Mouse (Mus musculus) ES-CJ7 (cell line): Measurements from ENCODE around the gene Nfe2l3.
"Not testable (repeated sequence)": the region's sequence is repeated elsewhere in the genome, so short reads cannot be mapped to it uniquely, and the experiment has no call there.

Experiments used
- DNase-seq: peaks from one replicate; pipeline ENCODE4 v3.0.0; 2011; ENCODE audit warnings: low read depth, low spot score

Nfe2l3 gene

DNA sequence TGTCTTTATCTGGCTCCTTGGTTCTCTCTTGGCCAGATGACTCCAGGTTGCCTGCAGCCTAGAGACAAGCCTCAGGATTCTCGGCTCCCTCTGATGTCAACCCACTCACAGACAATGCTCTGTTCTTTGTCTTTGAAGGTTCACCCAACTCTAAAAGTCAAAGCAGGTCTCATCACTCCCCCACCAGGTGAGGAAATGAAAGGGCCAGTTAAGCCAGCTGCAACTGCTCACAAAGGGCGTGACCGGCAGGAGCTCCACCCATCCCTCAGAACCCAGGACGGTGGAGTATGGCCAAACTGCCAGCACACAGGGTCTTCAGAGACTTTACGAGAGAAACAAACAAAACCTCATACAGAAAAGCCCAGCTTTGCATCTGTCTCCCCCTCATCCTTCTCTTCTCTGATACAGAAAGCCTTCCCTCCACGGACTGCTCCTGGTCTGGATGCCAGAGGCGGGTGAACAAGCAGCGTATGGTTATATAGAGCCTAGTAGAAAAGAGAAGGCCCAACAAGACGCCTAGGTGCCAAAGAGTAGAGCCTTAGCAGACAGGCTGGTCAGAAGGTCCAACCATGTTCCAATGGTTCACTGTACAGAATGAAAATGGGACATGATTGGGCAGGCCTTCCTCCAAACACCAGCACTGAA, 9.8 kb downstream of the Nfe2l3 start:
- DNase-seq: peak; percentile 93

DNA sequence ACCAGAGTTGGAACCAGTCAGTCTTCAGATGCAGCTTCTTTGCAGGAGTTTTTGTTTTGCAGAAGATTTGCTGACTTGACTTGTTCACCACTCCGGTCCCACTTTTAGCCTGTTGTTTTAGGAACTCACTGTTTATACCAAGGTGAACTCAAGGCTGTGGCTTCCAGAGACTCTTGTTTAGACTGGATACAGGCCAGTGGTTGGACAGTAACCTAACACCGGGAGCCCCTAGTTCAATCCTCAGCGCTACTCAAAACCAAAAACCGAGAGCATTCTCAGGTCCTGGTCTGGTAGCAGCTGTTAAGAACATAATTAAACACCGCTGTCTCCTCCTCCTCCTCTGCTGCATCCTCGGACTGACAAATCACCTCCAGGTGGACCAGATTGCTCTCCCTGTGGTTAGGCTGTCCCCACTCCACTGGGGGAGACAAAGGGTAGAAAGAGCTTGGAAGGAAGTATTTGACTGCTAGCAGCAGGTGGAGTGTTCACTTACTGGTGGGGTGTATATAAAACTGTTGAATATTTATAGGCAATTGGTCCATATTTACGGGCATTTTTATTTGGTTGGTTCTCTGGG, 20.5 kb downstream of the Nfe2l3 start:
- DNase-seq: no peak

DNA sequence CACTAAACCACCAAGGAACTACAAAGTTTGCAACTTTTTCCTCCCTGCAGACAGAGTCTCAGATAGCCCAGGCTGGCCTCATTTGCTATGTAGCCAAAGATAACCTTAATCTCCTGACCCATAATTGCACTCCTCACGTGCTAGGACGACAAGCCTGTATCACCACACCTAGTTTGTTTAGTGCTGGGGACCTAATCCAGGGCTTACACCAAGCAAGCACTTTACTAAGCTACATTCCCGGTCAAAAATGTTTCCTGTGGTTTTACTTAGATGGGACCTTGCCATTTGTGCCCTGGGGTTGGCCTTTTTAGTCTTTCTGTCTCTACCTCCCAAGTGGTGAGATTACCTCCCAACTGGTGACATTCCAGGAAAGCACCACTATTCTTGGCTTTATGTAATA, 22.5 kb downstream of the Nfe2l3 start:
- DNase-seq: no peak

DNA sequence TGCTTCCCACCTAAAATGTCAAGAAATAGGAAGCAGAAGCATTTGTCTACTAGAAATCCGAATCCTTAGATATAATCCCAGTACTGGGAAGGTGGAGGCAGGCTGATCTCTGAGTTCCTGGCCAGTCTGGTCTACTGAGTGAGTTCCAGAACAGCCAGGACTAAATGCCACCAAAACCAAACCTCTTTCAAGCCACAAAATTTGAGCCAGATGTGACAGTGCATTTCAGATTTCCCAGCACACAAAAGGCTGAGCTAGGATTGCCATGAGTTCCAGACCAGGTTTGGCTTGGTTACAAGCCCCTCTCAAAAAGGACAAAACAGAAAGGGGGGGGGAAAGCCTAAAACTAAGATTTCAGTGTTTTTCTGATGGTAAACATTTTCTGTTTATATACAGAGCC, 23.7 kb downstream of the Nfe2l3 start:
- no peak for DNase-seq

DNA sequence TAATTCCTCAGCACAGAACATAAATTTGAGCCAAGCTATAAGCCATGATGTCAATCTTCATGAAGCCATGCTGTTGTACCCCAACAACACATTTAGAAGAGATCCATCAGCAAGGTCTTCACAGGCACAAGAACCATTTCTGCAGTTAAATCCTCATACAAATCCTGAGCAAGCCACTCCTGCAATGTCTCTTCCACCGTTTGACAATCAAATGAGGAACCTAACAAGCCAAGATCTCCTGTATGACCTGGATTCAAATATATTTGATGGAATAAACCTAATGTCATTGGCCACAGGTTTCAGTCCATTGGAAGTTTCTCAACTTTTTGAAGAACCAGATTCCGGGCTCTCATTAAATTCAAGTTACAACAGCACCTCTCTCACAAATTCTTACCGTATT, 24.8 kb downstream of the Nfe2l3 start:
- DNase-seq: no peak

DNA sequence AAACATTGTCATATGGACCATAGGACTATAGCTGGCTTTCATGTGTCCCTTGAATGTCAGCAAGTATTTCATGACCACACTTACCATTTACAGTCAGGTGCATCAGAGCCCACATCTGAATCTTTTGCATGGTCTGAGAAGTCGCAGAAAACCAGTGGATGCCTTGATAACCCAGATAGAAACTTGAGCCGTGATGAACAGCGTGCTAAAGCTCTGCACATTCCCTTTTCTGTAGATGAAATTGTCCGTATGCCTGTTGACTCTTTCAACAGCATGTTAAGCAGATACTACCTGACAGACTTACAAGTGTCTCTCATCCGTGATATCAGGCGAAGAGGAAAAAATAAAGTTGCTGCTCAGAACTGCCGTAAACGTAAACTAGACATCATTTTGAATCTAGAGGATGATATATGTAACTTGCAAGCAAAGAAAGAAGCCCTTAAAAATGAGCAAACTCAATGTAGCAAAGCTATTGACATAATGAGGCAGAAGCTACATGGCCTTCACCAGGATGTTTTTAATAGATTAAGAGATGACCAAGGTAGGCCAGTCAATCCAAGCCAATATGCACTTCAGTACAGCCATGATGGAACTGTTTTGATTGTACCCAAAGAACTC, 25.4 kb downstream of the Nfe2l3 start:
- DNase-seq: no peak

DNA sequence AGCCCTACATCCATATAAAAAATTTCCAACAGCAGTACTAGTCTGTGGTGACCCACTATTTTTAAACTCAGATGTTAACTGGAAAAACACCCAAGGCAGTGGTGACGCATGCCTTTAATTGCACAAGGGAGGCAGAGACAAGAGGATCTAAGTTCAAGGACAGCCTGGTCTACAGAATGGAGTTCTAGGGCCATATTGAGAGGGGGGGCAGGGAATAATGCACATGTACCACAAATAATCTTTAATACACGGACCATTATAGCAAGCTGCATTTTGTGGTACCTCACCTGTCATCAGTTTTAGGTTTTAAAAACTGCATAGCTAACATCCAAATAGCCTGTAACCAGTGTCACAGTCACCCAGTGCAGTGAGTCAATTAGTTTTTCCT, 26.4 kb downstream of the Nfe2l3 start:
- DNase-seq: peak; percentile 57

DNA sequence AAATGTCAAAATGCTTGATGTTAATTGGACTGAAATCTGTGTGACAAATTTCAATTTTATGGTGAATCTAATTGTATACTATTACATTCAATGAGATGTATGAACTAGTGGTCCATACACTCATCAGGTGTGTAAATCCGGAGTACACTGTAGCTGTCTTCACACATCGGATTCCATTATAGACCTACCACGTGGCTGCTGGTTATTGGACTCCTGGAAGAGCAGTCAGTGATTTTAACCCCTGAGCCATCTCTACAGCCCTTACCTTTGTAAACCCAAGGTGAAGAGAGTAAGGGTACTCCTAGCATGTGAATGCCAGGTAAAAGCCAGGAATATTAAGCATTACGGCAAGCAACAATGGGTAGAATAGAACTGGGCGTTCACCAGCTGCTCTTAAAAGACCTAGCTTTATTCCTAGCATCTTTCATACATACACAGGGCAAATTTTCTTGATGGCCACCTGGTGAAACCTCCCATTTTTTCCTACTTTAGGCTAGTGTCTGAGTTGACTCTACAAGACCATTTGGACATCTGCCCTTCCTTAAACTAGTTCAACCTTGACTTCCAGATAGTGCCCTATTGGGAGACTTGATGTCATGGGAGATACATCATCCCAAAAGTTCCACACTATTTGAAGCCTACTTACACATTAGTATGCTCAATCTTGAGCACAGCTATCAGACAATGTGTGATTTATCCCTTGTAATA, 27.0 kb downstream of the Nfe2l3 start:
- peak; percentile 76 for DNase-seq

DNA sequence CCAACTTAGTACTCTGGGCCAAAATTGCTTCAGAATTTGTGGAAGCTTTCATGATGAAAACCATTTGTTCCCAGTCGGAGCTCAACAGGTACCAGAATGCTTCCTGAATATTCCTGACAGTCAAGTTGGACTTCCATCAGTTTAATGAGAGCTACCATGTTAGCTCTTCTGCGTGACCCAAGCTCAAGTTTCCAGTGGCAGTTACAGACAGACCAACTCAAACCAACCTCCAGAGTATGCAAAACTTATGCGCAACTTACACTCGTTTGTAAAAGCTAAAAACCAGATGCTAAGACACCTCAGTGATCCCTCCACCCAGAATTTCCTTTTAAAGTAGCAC, 27.5 kb downstream of the Nfe2l3 start:
- no peak for DNase-seq

DNA sequence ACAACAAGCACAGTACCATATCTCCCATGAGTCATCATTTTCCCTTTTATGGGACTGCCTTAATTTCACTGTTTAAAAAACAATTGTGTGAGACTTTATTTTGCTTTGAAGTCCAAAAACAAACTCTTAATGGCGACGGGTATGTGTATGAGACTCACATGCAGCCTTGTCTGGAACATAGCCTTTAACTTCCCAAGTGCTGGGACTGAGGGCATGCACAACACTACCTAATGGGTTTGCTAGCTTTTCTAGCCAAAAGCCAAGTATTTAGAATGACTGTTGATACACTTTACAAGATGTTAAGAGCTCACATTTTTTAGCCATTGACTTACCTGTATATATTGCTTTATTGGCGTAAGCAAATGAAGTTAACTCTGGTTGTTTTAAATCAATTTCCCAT, 27.9 kb downstream of the Nfe2l3 start:
- DNase-seq: no peak

DNA sequence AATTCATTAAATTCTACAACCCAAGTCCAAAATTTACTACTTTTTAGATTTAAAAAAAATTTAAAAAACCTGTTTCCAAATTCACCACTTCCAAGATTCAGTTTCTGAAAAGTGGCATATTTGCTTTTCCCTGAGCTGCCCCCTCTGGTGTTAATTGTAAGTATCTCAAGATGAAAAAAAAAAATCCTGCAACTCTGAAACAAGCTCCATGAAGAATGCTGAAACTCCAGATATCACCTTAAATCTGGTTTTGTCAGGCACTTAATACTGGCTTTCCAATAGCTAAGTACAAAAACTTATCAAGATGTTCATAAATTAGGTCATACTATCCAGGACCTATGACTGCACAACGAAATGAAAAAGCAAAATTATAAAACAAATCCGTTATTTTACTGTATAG, 35.2 kb downstream of the Nfe2l3 start:
- DNase-seq: peak; percentile 50

DNA sequence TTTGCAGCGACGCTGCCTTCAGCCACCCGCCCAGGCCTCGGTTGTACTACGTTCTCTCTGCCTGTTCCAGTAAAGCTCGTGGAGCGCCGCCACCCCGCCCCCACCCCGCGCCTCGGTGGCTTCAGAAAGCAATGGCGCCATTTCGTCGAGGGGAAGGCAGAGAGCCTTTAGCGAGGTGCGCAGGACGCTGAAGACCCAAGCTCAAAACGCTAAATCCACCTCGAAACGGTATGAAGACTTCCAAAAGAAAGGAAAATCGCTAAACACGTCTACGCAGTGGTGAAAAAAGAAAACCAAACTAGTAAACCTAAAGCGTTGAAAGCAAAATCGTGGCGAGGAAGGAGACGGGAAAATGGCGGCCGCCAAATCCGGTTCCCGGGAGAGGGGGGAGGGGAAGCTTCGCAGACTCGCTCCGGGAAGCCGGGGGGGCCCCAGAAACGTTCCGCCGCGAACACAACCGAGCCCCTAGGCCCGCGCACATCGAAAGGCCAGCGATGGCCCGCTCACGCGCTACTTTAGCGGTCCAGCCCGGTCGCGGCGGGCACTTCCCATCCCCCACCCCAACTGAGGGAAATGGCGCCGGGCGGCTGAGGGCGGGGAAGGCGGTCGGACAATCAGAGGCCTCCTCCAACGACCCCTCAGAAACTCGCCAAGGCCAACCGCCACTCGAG, 36.6 kb downstream of the Nfe2l3 start:
- DNase-seq: peak; percentile 76

DNA sequence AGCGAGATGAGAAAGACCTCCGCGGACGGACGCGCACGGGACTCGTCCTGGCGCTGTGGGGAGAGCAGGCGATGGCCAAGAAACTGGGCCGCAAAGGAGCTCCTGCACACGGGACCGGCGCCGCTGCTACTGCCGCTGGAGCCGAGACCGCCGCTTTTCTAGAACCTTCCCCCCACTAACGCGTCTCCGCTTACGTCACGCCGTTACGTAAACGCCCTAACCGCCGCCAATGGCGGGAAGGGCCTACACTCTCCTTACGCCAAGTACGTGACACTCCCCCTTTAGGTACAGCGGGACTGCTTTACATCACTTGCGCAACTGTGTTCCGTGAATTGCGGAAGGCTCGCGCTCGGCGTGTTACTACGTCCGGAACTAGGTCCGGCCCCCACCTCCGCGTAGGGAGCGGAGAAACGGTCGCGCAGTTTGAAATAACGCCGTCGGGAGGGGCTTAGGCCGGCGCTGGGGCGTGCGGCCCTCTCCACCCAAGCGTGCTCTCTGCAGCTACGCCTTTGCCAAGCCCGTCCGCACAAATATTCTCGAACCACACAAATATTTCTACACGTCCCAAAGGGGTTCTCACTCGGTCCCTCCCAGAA, 37.3 kb downstream of the Nfe2l3 start, which contains the start of gene Hnrnpa2b1:
Hnrnpa2b1 (minus strand) TSS at position 180 of the 596 bp plus-strand sequence.
- peak; percentile 99 for DNase-seq

DNA sequence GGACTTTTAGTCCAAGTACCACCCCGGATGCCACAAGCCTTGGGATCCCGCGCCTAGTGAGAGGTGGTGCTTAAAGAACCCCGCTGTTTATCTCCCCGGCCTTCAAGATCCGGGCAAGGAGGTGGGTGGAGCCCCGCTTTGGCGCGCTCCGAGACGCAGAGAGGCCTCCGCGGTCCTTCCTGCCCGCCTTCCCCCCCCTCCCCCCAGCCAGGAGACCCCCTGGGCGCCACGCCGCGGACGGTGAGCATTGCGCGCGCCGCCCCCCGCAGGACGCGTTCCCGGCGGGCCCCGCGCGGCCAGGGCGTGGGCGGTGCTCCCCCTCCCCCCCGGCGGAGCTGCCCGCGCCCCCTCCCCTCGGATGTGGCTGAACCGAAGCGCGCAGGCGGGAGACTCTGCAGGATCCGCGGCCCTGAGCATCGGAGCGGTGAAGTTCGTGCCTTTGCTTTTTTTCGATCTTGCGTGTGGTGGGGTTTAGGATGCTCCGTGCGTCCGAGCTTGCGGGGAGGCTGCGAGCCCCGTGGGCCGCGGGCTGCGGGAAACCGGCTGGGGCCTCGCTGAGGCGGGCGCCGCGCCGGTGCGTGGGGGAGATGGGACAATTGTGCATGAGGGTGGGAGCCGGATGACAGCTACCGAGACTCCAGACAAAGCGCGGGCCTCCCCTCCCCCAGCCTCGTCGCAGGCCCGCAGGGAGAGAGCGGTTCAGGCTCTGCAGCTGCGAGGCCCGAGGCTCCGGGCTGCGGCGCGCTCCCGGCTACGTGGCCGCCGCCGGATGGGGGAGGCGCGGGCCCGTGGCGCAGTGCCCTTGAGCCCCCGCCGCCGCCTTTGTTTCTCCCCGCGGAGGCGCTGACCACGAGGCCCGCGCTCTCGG, 38.1 kb downstream of the Nfe2l3 start, which contains the start of gene Cbx3:
Cbx3 (plus strand) TSS at position 50 of the 868 bp plus-strand sequence.
- DNase-seq: peak; percentile 95

DNA sequence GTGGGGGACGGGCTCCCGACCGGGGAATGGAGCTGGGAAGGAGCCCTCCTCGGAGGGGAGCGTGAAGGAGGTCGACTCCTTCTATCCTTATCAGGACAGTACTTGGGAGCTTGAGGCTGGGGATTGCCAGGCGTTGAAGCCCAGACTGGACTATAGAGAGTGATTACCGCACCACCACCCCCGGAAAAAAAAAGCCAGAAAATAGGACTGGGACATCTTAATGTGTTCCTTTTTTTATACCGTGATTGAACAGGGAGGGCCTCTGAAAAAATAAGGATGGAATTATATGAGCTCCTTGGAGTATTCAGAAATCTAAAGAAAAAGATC, 38.7 kb downstream of the Nfe2l3 start:
- DNase-seq: no peak

DNA sequence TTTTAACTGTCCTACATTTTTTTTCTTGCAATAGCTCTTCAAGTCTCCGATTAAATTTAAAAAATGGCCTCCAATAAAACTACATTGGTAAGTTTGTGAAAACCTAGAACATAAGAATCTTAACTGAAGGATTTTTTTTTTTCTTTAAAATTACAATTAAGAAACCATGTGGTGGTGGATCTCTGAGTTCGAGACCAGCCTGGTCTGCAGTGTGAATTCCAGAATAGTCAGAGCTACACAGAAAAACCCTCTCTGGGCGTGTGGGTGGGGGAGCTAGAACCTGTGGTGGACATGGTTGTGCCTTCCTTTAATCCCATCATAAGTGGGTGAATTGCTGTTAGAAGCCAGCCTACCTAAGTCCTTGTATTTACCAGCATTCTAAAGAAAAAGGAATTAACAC, 39.3 kb downstream of the Nfe2l3 start:
- DNase-seq: no peak

DNA sequence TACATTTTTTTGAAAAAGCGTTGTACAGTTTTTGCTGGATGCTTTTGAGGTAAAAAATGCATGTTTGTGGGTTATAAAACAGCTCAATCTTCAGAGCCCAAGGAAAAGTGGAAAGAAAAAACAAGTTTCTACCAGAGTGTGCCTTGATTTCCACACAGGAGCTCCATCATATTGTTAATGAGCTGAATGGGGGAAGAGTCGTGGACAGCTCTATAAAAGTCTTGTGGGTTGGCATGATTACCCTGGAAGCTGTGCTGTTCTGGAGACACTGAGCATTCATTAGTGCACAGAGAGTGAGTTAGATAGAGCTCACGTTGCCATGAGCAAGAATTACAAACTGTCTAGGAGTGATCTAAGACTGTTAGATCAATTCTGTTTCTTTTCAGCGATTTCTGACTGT, 39.7 kb downstream of the Nfe2l3 start:
- no peak for DNase-seq

DNA sequence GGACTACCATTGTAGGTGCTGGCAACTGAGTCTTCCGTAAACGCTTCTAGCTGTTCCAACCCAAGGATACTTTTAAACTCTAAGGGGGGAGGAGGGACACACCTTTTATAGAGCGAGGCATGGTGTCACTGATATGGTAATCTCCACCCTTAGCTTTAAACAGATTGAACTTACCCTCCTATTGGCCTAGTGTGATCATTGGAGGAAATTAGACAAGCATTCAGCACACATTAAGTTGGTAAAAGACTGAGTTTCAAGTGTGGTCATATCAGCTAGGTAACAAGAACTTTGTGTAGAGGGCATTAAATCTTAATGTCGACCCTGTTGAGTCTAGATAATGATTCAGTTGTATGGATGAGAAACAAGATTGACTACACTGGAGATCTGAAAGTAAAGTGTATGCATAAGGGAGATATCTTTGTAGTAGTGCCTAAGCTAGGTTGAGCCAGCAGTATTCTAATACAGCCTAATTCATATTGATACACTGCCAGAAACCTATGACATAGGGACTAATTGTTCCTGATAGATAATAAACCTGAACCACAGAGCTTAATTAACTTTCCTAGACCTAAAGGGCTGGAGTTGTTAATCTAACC, 46.8 kb downstream of the Nfe2l3 start:
- DNase-seq: no peak

DNA sequence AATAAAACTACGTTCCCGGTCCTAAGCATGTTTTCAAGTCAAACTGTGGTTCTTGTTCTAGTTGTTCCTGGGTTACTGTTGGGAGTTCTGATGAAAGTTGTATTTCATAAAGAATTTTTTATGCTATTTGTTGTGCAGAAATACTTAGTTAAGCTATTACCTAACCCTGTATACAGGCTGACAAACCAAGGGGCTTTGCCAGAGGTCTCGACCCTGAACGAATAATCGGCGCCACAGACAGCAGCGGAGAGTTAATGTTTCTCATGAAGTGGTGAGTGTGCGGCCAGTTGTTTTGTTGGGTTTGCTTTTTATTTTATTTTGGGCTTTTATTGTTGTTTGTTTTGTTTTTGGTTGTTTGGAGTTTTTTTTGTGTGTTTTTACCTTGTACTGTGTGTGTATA, 49.1 kb downstream of the Nfe2l3 start:
- no peak for DNase-seq

DNA sequence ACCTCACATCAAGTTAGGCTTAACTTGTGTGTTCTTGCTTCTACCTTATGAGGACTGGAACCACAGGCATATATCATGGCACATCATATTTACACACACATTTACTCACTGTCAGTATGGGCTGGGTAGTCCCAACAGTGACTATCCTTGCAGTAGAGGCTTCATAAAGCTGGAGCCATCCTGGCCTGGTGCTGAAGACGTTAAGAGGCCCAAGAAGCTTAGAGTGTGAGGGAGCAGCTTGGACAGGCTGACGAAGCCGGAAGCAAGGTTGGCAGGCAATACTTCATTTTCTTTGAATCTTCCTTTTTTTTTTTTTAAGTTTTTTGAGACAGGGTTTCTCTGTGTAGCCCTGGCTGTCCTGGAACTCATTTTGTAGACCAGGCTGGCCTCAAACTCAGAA, 51.4 kb downstream of the Nfe2l3 start:
- DNase-seq: no peak

DNA sequence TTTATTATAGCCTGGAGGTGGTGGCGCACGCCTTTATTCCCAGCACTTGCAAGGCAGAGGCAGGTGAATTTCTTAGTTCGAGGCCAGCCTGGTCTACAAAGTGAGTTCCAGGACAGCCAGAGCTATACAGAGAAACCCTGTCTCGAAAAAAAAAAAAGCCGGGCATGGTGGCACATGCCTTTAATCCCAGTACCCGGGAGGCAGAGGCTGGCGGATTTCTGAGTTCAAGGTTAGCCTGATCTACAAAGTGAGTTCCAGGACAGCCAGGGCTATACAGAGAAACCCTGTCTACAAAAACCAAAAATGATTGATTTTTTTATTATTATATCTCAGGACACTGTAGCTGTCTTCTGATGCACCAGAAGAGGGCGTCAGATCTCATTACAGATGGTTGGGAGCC, 52.1 kb downstream of the Nfe2l3 start:
- DNase-seq: not testable (repeated sequence)
